Mouse (Mus musculus) mouse embryonic stem cell (cell line): ENCODE measurements at regions not wholly inside any gene's neighbourhood (a gene's known extent, or its start where the extent isn't known, plus 50 kb on each side); places are given as distances from the start of the nearest gene placed in this dataset.

Experiments used
- in situ Hi-C, 2 experiments: fragments of 300-500 bp; cut with MboI; formaldehyde crosslinking; loops; 1 replicate in 1 of 2; 3 replicates in 1 of 2; pipeline ENCODE4 v1.14.3; 2019 to 2020; ENCODE audit warnings: low sequenced_read_pairs in 2 of 2, low pct_unique_long_range_greater_than_20kb in 1 of 2, mixed read lengths in 1 of 2; ENCODE audit not compliant: unreplicated experiment in 1 of 2

- in situ Hi-C loops: no loop called here
These were observed 102.4 kb upstream of the Smad3 start for GRCm38 (mm10) chr9:63860196-63860595.

- in situ Hi-C loops: no loop called here
These were observed 98.4 kb upstream of the Smad3 start for GRCm38 (mm10) chr9:63856065-63856736.

DNA sequence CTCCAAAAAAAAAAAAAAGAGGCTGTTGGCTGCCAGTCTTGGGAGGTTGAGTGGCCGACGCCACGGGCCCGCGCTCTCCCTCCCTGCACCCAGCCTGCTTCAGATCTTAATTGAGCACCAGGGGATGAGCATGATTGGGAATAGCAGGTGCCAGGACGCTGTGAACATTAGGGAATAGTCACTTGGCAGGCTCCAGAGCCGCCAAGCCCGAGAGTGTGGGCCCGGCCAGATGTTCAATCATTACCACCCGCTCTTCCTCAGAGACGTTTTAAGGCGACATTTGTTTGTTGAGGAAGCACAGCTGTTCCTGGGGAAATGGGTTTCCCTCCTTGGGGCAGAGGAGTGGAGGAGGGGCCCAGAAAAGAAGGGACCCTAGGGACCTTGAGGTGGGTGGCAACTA lies 94.0 kb upstream of the Smad3 start:
- in situ Hi-C loops: no loop called here

DNA sequence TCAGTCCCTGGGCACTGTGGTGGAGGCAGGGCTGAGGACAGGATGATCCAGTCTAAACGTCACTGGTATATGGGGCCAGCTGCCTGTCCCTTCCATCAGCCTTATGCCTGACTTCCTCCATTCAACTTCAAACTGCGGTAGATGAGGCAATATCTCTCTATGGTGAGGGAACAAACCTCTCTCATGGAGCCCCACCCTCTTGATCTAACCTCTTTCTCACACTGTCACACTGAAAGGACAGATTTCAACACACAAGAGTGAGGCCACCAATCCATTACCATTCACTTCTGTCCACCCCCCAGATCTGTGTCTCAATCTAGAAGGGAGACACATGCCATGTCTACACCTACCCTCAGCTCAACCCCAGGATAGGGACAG lies 92.5 kb upstream of the Smad3 start:
- in situ Hi-C loops: no loop called here

DNA sequence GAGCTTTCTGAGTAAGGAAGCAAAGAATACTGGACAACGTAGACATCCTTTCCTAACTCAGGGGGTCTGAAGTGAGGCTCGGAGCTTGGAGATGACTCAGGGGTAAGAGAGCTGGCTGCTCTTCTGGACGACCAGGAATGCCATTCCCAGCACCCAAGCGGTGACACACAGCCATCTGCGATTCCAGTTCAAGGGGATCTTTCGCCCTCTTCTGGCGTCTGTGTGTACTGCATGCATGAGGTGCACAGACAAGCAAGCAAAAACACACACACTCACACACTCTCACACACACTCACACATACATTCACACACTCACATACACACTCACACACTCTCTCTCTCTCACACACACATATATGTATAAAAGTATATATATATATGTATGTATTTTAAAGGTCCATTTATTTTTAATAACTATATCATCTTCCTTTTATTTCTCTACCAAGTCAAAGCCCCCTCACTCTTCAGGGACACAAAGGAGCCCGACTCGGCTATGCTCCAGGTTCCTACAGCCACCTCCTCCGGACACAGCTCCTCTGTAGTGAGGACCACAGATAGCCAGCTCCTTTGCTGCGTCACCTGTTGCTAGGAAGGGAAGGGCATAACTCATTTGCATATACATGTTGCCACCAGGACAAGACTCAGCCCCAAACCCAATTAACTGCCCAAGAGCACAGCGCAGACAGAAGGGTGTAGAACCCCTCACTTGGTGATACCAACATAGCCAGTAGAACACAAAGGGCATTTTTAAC lies 91.9 kb upstream of the Smad3 start:
- in situ Hi-C loops: loop anchor here (5.0 to 25.0 kb wide), 3 partner anchors 85 to 712 kb away; partner anchors contain the start of gene Skor1 (in 2 of the 2)

DNA sequence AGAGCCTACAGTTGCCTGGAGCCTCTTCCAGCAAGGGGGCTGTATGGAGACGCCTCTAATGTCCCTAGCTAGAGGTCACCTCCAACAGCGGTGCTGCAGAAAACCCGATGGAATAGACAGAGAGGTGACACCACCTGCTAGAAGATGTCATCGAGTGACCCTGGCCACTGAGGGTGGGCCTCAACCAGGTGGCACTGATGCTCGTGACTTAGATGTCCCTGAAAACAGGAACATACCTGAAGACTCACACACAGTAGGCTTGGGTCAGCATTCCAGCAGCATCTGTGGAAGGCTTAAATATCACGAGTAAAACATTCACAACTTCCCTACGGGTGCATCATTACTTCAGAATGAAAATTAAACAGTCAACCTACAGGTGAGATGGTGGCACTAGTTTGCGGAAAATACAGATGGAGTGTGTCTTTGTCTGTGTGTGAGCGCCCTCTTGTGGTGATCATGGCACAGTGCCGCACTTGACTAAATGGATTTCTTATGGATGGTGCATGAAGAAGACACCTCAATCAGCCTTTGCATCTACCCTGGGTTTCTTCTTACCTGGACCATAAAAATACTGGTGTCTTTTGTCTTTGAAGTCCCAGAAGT lies 86.2 kb upstream of the Smad3 start:
- in situ Hi-C loops: loop anchor here (5.0 to 25.0 kb wide), 3 partner anchors 79 to 707 kb away; partner anchors contain the start of gene Skor1 (in 2 of the 2)

DNA sequence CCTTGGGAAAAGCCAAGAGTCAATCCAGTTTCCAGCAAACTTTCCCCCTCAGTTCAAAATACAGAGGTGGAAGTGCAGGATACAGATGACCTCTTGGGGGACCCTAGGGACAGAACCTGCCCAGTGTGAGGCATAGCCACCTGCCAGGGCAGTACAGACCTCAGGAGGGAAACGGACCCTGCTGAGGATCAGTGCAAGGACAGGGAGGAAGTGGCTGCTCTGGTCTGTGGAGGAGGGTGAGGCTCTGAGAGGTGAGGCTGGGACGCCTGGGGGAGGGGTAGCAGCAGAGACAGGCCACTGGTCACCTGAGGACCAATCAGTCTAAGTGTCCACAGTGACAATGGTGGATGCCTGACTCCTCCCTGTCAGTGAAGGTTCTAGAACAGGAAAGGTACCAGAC lies 85.6 kb upstream of the Smad3 start:
- in situ Hi-C loops: loop anchor here (5.0 to 25.0 kb wide), 3 partner anchors 79 to 706 kb away; partner anchors contain the start of gene Skor1 (in 2 of the 2)

DNA sequence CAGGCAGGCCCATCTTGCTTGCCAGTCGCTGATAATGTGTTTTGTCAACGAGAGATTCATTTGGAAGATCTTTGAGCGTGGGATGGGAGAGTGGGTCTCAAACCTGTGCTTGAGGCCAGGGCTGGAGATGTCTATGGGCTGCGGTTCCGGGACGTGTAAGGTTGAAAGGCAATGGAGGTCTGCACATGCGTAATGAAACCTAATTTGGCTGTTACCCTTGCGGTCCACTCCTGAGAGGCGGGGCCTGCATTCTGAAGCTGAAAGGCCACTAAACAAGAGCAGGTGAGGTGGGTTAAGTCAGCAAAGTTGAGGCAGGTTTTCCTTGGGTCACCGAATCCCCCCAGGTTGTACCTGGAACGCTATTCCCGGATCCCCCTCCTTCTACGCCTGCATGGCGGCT lies 83.3 kb upstream of the Smad3 start:
- in situ Hi-C loops: loop anchor here (5.0 to 25.0 kb wide), 3 partner anchors 76 to 704 kb away; partner anchors contain the start of gene Skor1 (in 2 of the 2)

GRCm38 (mm10) chr9:63838996-63839772 lies 81.4 kb upstream of the Smad3 start:
- in situ Hi-C loops: loop anchor here (25.0 kb wide), 1 partner anchor 702 kb away; the partner anchor contains the start of gene Skor1 (in 2 of the 2)

DNA sequence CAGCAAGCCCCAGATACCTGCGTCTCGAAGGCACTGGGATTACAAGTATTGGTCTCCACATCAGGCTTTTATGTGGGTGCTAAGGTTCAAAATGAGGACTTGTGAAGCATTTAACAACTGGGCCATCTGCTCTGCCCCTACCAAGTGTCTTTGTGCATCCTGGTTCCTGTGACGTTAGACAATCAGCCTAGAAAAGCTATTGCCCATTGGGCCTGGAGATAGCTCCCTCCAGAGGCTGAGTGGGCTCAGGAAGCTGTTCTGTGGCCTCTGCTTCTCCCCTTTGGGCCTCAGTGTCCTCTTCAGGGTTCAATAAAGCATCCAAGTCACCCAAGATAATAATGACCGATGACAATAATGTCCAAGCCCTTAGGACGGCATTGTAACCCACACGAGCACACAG lies 79.8 kb upstream of the Smad3 start:
- in situ Hi-C loops: loop anchor here (25.0 kb wide), 1 partner anchor 700 kb away; the partner anchor contains the start of gene Skor1 (in 2 of the 2)

- in situ Hi-C loops: loop anchor here (25.0 kb wide), 1 partner anchor 699 kb away; the partner anchor contains the start of gene Skor1 (in 2 of the 2)
These were observed 78.9 kb upstream of the Smad3 start for GRCm38 (mm10) chr9:63836565-63837284.

GRCm38 (mm10) chr9:63836036-63836435 lies 78.2 kb upstream of the Smad3 start:
- in situ Hi-C loops: loop anchor here (25.0 kb wide), 1 partner anchor 699 kb away; the partner anchor contains the start of gene Skor1 (in 2 of the 2)

- in situ Hi-C loops: loop anchor here (25.0 kb wide), 1 partner anchor 697 kb away; the partner anchor contains the start of gene Skor1 (in 2 of the 2)
These were observed 76.6 kb upstream of the Smad3 start for GRCm38 (mm10) chr9:63834416-63834815.

DNA sequence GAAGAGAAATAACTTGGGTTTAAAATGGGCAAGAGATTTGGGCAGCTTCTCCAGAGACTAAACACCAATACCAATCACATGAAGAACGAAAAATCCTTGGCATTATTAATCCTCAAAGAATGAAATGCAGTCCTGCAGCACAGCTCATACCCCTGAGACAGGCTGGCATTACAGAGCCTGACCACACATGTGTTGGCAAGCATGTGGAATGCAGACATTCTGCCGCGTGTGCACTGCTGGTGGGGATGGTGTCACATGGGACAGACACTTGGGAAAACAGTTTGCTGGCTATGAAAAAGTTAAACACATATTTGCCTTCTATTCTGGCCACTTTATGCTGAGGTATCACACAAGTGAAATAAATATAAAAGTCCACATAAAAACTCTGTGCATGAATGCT lies 60.4 kb upstream of the Smad3 start:
- in situ Hi-C loops: no loop called here

DNA sequence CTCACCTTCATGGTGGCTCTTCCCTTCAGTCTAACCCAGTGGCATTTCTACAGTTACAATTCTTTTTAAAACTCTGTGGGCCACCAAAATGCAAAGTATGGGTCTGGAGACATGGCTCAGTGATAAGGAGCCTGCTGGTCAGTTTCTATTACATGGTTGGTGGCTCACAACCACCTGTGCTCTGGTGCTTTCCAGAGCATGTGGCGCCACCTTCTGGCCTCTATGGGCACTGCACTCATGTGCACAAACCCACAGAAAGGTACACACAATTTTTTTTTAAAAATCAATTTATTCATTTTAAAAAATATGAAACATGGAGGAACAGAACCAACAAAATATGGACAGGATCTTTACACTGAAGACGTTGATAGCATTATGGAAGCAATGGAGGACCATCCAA lies 58.7 kb upstream of the Smad3 start:
- in situ Hi-C loops: no loop called here

- in situ Hi-C loops: no loop called here
These were observed 52.2 kb upstream of the Smad3 start for GRCm38 (mm10) chr9:63809901-63810587.
